Mouse (Mus musculus) heart, embryonic 11.5 days (tissue): ENCODE results near the gene Hnf1a. TPM values are rescaled to one million over a fixed set of nuclear protein-coding genes. Genes with fewer than 3 reads are reported as not detected.
A peak's percentile ranks its signal among the peaks of the same experiment; 100 is the strongest.
"Not testable (repeated sequence)": the region's sequence is repeated elsewhere in the genome, so short reads cannot be mapped to it uniquely, and the experiment has no call there.

Source experiments
- ATAC-seq: fragments of 200-750 bp; cut with Nextera tagmentation; replicated peaks from 2 replicates; pipeline ENCODE4 v1.8.0; 2017; ENCODE audit warnings: moderate library complexity; ENCODE audit not compliant: insufficient number of reproducible peaks, low FRiP score, low TSS enrichment
- H3K27ac ChIP-seq: fragments of 300-500 bp; sonication (generic); 2 replicates; pipeline ENCODE4 v1.5.1; 2014; ENCODE audit warnings: mild to moderate bottlenecking, low read depth, low read length
- H3K27me3 ChIP-seq: fragments of 300-500 bp; sonication (generic); 2 replicates; pipeline ENCODE4 v1.6.1; 2014; ENCODE audit warnings: mild to moderate bottlenecking, low read length, mixed read lengths; ENCODE audit not compliant: control insufficient read depth, insufficient read depth
- H3K36me3 ChIP-seq: fragments of 300-500 bp; sonication (generic); 2 replicates; pipeline ENCODE4 v1.6.1; 2014; ENCODE audit warnings: mild to moderate bottlenecking, low read length, moderate library complexity, mixed read lengths; ENCODE audit not compliant: control insufficient read depth, insufficient read depth
- H3K4me1 ChIP-seq: fragments of 300-500 bp; sonication (generic); 2 replicates; pipeline ENCODE4 v1.6.1; 2014; ENCODE audit warnings: low read length; ENCODE audit not compliant: control insufficient read depth, insufficient read depth
- H3K4me2 ChIP-seq: fragments of 300-500 bp; sonication (generic); 2 replicates; pipeline ENCODE4 v1.6.1; 2014; ENCODE audit warnings: mild to moderate bottlenecking, moderate library complexity
- H3K4me3 ChIP-seq: fragments of 300-500 bp; sonication (generic); 2 replicates; pipeline ENCODE4 v1.5.1; 2014; ENCODE audit warnings: low read depth, low read length
- H3K9ac ChIP-seq: fragments of 300-500 bp; sonication (generic); 2 replicates; pipeline ENCODE4 v1.6.1; 2014; ENCODE audit warnings: mild to moderate bottlenecking, low read depth, low read length, moderate library complexity
- H3K9me3 ChIP-seq: fragments of 300-500 bp; sonication (generic); replicated peaks from 2 replicates; pipeline ENCODE4 v1.6.1; 2016; ENCODE audit warnings: low read length; ENCODE audit not compliant: control insufficient read depth
- WGBS: fragments of 180-500 bp; shearing (Covaris S2); extraction: QIAGEN DNeasy Blood & Tissue Kit; methylation state at CpG from one replicate; pipeline ENCODE4 v1.1.7; 2014; ENCODE audit not compliant: insufficient replicate concordance; 5-methylcytosine and 5-hydroxymethylcytosine counted together
- polyA plus RNA-seq: library from polyadenylated mRNA; unstranded; fragments of >200 nt; fragmentation: Nextera tagmentation; extraction: Ambion mirVana; gene quantifications from 2 replicates; pipeline ENCODE4 v1.2.1, GENCODE M21; 2014

The Hnf1a gene
- polyA plus RNA-seq, 1 experiment from 2014 or later: not detected

DNA sequence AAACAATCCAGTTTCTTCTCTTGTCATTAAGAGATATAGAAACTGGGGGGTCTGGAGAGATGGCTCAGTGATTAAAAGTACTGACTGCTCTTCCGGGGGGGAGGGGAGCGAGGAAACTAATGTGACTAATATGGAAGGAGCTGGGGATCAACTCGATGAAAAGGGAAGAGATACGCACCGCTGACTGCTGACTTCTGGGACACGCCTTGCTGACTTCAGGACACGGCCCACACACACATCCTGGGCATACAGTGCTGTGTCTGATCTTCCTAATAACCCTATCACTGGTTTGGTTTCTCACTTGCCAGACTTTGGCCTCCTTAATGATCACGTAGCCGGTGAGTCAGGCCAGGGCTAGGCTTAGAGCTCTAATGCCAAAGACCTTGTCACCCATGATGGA lies 44.1 kb downstream of the Hnf1a start:
- H3K4me3 ChIP-seq: no peak overlapping the region
- H3K4me1 ChIP-seq: 0 out of 2 replicates have a peak, but pooled peaks cover 4% of the 10 kb centered on the region
- H3K9me3 ChIP-seq: no peaks in the 10 kb centered on the region
- WGBS: 80% methylated on average over 9 of the region's 9 CpGs
- no peak overlapping the region for H3K4me2 ChIP-seq
- no peak overlapping the region for H3K27ac ChIP-seq
- H3K9ac ChIP-seq: no peak overlapping the region
- ATAC-seq: no peak
- H3K36me3 ChIP-seq: no peaks in the 10 kb centered on the region
- H3K27me3 ChIP-seq: no peaks in the 10 kb centered on the region

DNA sequence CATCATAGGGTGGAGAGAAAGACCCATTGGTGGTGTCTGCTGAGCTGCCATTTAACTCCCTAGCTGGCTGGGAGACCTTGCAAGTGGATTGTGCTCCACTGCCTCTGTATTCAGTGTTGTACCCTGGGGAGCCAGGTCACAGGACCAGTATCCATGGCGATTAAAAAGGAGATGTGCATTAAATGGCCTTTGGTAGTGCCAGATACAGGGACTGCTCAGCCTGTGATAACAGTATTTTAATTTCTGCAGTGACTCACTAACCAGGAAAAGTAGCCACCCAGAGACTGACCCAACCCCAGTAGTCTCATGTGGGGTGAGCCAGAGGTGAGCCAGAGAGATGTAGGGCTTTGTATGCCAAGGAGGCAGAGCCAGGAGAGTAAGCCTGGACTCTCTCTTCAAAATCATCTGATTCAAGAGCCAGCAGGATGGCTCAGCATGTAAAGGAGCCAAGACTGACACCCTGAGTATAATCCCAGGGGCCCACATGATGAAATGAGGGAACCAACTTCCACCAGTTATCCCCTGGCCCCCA lies 44.7 kb downstream of the Hnf1a start:
- Histone ChIP-seq H3K36me3 (no peaks in the 10 kb centered on the region), H3K27me3 (no peaks in the 10 kb centered on the region)
- no peak for ATAC-seq

DNA sequence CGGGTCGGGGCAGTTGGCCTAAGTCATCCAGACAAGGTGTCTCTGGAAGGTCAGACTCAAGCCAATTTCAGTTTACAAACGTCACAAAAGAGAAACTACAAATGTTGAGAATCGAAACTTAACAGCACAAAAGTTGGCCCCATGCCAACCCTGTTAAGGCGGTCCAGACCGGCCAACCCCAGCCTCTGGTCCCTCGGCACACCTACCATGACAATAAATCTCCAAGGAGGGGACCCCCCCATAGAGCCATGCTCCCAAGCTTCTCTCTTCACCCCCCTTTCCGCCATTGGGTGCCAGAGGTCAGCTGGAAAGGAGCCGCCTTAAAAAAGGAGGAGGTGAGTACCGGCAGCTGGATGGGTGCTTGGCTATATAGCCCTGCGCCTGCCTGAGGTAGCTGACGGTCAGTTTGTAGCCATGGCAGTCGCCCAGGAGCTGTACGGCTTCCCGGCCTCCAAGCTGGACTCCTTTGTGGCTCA lies 47.9 kb downstream of the Hnf1a start, which contains the start of gene Oasl1:
Gene Oasl1, plus strand, starts transcription at position 243 of the 476 bp plus-strand sequence.
- Histone ChIP-seq H3K9ac (no peak within 1 kb of the TSS), H3K4me1 (0 out of 2 replicates have a peak, but pooled peaks cover 4% of the 10 kb centered on the region), H3K4me2 (peak within 1 kb of the TSS; percentile 36), H3K27ac (no peak within 1 kb of the TSS), H3K9me3 (no peaks in the 10 kb centered on the region), H3K27me3 (no peaks in the 10 kb centered on the region), H3K36me3 (no peaks in the 10 kb centered on the region), H3K4me3 (no peak within 1 kb of the TSS)
- no peak for ATAC-seq
- 52% methylated on average over 15 of the region's 15 CpGs for WGBS

More for the DNA sequence above, 44.7 kb downstream of the Hnf1a start:
- no peak overlapping the region for H3K4me3 ChIP-seq
- H3K9ac ChIP-seq: no peak overlapping the region
- H3K9me3 ChIP-seq: no peaks in the 10 kb centered on the region
- H3K4me2 ChIP-seq: no peak overlapping the region
- no peak overlapping the region for H3K27ac ChIP-seq
- H3K4me1 ChIP-seq: 0 out of 2 replicates have a peak, but pooled peaks cover 4% of the 10 kb centered on the region
- WGBS: 52% methylated on average over 1 of the region's 1 CpGs

DNA sequence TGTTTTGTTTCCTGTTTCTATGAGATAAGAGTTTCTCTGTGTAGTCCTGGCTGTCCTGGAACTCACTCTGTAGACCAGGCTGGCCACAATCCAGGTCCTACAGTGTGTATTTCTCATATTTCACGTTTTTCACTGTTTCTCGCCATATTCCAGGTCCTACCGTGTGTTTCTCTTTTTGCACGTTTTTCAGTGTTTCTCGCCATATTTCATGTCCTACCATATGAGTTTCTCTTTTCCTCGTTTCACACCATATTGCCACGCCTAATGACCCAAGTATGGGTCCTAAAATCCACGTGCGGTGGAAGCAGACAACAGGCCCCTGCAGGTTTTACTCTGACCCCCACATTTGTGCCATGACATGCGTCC lies 48.5 kb downstream of the Hnf1a start:
- Histone ChIP-seq H3K9me3 (no peaks in the 10 kb centered on the region), H3K4me3 (no peak overlapping the region), H3K4me1 (0 out of 2 replicates have a peak, but pooled peaks cover 4% of the 10 kb centered on the region), H3K27ac (no peak overlapping the region), H3K9ac (no peak overlapping the region), H3K4me2 (no peak overlapping the region), H3K27me3 (no peaks in the 10 kb centered on the region), H3K36me3 (no peaks in the 10 kb centered on the region)
- peak; percentile 77; the same call in 1 of the 2 replicates for ATAC-seq
- WGBS: 67% methylated on average over 10 of the region's 10 CpGs

DNA sequence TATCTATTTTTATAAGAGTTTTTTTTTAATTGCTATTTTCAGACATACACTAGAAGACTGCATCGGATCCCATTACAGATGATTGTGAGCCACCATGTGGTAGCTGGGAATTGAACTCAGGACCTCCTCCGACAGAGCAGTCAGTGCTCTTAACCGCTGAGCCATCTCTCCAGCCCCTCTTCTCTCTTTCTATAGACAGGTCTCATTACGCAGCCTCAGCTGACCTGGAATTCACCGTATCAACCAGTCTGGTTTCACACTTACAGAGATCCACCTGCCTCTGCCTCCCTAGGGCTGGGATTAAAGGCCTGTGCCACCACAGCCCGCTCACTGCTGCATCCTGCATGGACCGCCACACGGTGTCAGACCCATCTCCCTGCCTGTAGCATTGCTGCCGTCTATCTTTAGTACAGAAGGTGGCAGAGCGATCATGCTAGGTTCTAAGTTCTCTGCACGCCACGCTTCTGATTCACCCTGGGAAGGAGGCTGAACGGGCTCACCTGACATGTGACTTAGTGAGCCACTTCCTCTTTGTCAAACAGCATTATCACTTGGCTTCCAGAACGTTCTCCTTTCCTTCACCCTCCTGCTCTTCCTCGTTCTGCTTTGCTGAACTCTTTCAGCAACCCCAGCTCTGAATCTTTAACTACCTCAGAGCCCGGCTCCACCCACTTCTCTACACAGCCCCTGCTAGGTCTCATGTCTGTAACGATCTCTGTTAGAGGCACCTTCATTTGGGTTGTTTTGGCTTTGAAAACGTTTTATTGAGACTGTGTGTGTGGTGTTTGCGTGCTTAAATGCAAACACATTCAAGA lies 49.1 kb downstream of the Hnf1a start:
- Histone ChIP-seq H3K36me3 (no peaks in the 10 kb centered on the region), H3K9me3 (no peaks in the 10 kb centered on the region), H3K9ac (no peak overlapping the region), H3K4me2 (no peak overlapping the region), H3K27ac (no peak overlapping the region), H3K27me3 (no peaks in the 10 kb centered on the region), H3K4me1 (0 out of 2 replicates have a peak, but pooled peaks cover 4% of the 10 kb centered on the region), H3K4me3 (no peak overlapping the region)
- 69% methylated on average over 19 of the region's 19 CpGs for WGBS
- no peak for ATAC-seq

DNA sequence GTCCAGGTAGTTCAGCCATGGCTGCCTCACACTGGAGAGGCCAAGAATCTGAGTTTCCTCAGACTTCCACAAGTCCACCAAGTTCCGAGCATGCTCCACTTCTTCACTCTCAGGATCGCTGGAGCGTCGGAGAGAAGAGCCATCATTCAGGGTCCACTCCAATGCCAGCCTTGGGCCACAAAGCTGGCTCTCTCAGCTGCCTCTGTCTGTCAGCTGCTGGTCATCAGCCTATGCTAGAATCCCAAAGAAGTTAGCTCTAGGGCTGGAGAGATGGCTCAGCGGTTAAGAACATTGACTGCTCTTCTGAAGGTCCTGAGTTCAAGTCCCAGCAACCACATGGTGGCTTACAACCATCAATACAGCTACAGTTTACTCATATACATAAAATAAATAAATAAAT lies 53.5 kb downstream of the Hnf1a start:
- H3K9ac ChIP-seq, H3K4me1 ChIP-seq, ATAC-seq, H3K9me3 ChIP-seq, H3K4me3 ChIP-seq, H3K27me3 ChIP-seq, H3K27ac ChIP-seq, H3K36me3 ChIP-seq, H3K4me2 ChIP-seq: not testable (repeated sequence)
- 87% methylated on average over 5 of the region's 5 CpGs for WGBS

DNA sequence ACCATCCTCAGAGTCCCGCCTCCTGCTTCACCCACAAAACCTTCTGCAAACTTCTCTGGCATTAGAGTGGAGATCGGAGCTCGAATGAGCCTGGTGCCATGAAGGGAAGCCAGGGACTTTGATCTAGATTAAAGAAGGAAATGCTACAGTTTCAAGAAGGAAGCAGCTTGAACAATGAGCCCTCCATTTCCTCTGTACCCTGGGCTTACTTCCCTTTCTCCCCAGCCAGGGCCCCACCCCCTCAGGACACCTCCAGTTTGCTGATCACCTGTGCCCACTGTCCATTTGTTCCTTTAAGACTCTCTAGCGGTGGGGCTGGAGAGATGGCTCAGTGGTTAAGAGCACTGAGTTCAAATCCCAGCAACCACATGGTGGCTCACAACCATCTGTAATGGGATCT lies 54.1 kb downstream of the Hnf1a start:
- H3K4me1 ChIP-seq: no peaks in the 10 kb centered on the region

DNA sequence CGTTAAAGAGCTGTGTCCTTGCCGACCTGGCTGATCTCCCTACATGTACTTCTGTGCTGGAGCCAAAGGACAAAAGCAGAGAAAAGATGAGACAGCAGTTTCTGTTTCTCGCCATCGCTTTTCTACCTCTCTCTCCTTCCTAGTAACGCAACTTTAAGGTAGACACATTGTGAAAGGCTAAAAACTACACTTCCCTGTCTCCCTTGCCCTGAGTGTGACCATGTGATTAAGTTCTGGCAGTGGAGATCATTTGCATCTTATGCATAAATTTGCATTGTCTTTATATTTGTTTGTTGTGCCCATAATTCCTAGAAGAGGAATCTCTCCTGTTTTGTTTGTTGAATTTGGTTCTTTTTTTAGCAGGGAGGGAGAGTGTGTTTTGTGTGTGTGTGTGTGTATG lies 55.0 kb downstream of the Hnf1a start:
- WGBS: 76% methylated on average over 5 of the region's 5 CpGs
- no peak for ATAC-seq
- Histone ChIP-seq H3K4me3 (no peak overlapping the region), H3K36me3 (no peaks in the 10 kb centered on the region), H3K4me1 (no peaks in the 10 kb centered on the region), H3K9me3 (no peaks in the 10 kb centered on the region), H3K4me2 (no peak overlapping the region), H3K9ac (no peak overlapping the region), H3K27me3 (no peaks in the 10 kb centered on the region), H3K27ac (no peak overlapping the region)

More for the DNA sequence above, 54.1 kb downstream of the Hnf1a start:
- Histone ChIP-seq H3K4me3 (no peak overlapping the region), H3K36me3 (no peaks in the 10 kb centered on the region), H3K27ac (no peak overlapping the region), H3K4me2 (no peak overlapping the region), H3K9ac (no peak overlapping the region), H3K9me3 (no peaks in the 10 kb centered on the region), H3K27me3 (no peaks in the 10 kb centered on the region)
- WGBS: 80% methylated on average over 4 of the region's 4 CpGs
- ATAC-seq: no peak
